Mouse (Mus musculus) embryonic fibroblast, embryonic 13.5 days (primary cell): ENCODE data around the gene Ss18l1.

Experiments
- CTCF ChIP-seq: IDR thresholded peaks from 2 replicates; pipeline ENCODE4 v1.5.1; 2011; ENCODE audit warnings: mild to moderate bottlenecking, control low read depth, low read length, moderate library complexity, borderline replicate concordance; ENCODE audit not compliant: insufficient read depth
- POLR2A ChIP-seq: IDR thresholded peaks from 2 replicates; pipeline ENCODE4 v1.6.1; 2011; ENCODE audit warnings: low read depth, mild to moderate bottlenecking, control low read depth, low read length, moderate library complexity

- TF ChIP-seq POLR2A, result no peak
- no peak for TF ChIP-seq CTCF
Observed at GRCm38 (mm10) chr2:180042858-180043515, 678 bp downstream of the Ss18l1 start.
